Mouse (Mus musculus) adrenal gland, adult 2 months (tissue): ENCODE data around the gene Aldh18a1. TPM values are rescaled to one million over a fixed set of nuclear protein-coding genes. Genes with fewer than 3 reads are reported as not detected.

Source experiments
- DNase-seq: peaks from one replicate; pipeline ENCODE4 v3.0.0; 2021
- polyA plus RNA-seq: library from polyadenylated mRNA; depleted of rRNA; stranded (reverse); fragments of >200 nt; gene quantifications from 2 replicates; pipeline ENCODE4 v1.2.3, GENCODE M21; 2012; rRNA removed
- total RNA-seq, 2 experiments: library from RNA; stranded (reverse); gene quantifications; 2 replicates each; pipeline ENCODE4 v1.2.3; 2021

Gene Aldh18a1
- total and polyA plus RNA-seq, 3 experiments, result 17.3 to 30.5 (median 18.6) TPM

- DNase-seq, result no peak
These were observed 61.8 kb downstream of the Aldh18a1 start for GRCm38 (mm10) chr19:40526367-40527014.

- no peak for DNase-seq
These were observed 64.7 kb downstream of the Aldh18a1 start for GRCm38 (mm10) chr19:40523431-40524005.

- DNase-seq, result no peak
These were observed 67.9 kb downstream of the Aldh18a1 start for GRCm38 (mm10) chr19:40520403-40520802.

- no peak for DNase-seq
These were observed 69.6 kb downstream of the Aldh18a1 start for GRCm38 (mm10) chr19:40518706-40519105.

- DNase-seq, result no peak
These were observed 72.7 kb downstream of the Aldh18a1 start for GRCm38 (mm10) chr19:40515596-40515995.

GRCm38 (mm10) chr19:40514376-40514775, 73.9 kb downstream of the Aldh18a1 start:
- DNase-seq, result no peak

- peak; percentile 99 for DNase-seq
These were observed 74.6 kb downstream of the Aldh18a1 start, which contains the start of gene Sorbs1 for GRCm38 (mm10) chr19:40513632-40514078. TSS of gene Sorbs1 (minus strand) at chr19:40513779.

GRCm38 (mm10) chr19:40512500-40513421, 75.5 kb downstream of the Aldh18a1 start:
- DNase-seq, result peak; percentile 43

GRCm38 (mm10) chr19:40511679-40512309, 76.5 kb downstream of the Aldh18a1 start:
- DNase-seq, result no peak

- no peak for DNase-seq
These were observed 77.2 kb downstream of the Aldh18a1 start for GRCm38 (mm10) chr19:40511100-40511439.

GRCm38 (mm10) chr19:40510387-40511099, 77.7 kb downstream of the Aldh18a1 start:
- DNase-seq, result no peak

- DNase-seq, result no peak
These were observed 79.0 kb downstream of the Aldh18a1 start for GRCm38 (mm10) chr19:40509274-40509673.

GRCm38 (mm10) chr19:40508851-40509250, 79.4 kb downstream of the Aldh18a1 start:
- no peak for DNase-seq

GRCm38 (mm10) chr19:40506965-40507364, 81.3 kb downstream of the Aldh18a1 start:
- DNase-seq, result no peak

GRCm38 (mm10) chr19:40504336-40504735, 83.9 kb downstream of the Aldh18a1 start:
- no peak for DNase-seq

Other genes with a start within 250 kb of the Aldh18a1 start
- gene Sorbs1, start 74.7 kb downstream of the Aldh18a1 start, total RNA-seq, result 100 to 1,000 TPM; 116 to 123 TPM
- gene Sorbs1, start 74.7 kb downstream of the Aldh18a1 start, polyA plus RNA-seq, result 13.4 and 17.7 TPM in 2 replicates
- 1 to 10 TPM; 3.5 to 7.0 TPM for gene Tctn3, start 23.8 kb upstream of the Aldh18a1 start, total RNA-seq
- gene Tctn3, start 23.8 kb upstream of the Aldh18a1 start, polyA plus RNA-seq, result 8.6 and 10.5 TPM in 2 replicates
- 10 to 100 TPM; 30.2 to 36.3 TPM for gene Entpd1, start 23.9 kb upstream of the Aldh18a1 start, total RNA-seq
- gene Entpd1, start 23.9 kb upstream of the Aldh18a1 start, polyA plus RNA-seq, result 3.9 and 5.5 TPM in 2 replicates
- not detected for gene Cc2d2b, start 160.3 kb upstream of the Aldh18a1 start, total RNA-seq
- 0.02 TPM in 1 of 2 replicates, not detected in the other for gene Cc2d2b, start 160.3 kb upstream of the Aldh18a1 start, polyA plus RNA-seq
- gene Ccnj, start 242.8 kb upstream of the Aldh18a1 start, total RNA-seq, result 1 to 10 TPM; 3.9 to 4.9 TPM
- gene Ccnj, start 242.8 kb upstream of the Aldh18a1 start, polyA plus RNA-seq, result 6.9 and 8.4 TPM in 2 replicates